Mouse (Mus musculus): ENCODE data around the gene Gm37240. TPM values are rescaled to one million over a fixed set of nuclear protein-coding genes. Genes with fewer than 3 reads are reported as not detected.
A peak's percentile ranks its signal among the peaks of the same experiment; 100 is the strongest.
"Not testable (repeated sequence)": the region's sequence is repeated elsewhere in the genome, so short reads cannot be mapped to it uniquely, and the experiment has no call there.

Gene Gm37240
- polyA plus RNA-seq, 1 experiment: 0.91 TPM

DNA sequence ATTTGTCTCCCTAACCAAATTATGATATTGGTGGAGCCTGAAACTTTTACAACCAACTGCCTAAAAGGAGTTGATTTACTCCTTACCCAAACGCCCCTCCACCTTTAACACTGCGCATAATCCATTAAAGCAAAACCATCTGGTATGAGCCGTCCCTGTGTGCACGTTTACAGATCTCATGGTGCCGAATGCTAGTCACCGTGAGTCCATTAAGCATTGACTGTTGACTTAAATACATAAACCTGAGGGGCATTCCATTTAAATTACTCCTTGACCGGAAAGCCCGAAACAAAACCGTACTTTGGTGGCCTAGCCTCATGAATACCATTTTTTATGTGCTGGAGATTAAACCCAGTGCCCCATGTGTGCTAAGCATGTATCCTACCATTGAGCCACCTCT lies 40.0 kb upstream of the Gm37240 start:
- H3K4me1 ChIP-seq (ENCODE audit: control insufficient read depth, insufficient read depth, low read length): no peaks in the 10 kb centered on the region
- no peak overlapping the region for H3K9ac ChIP-seq (ENCODE audit: low read depth, poor library complexity, severe bottlenecking)
- H3K27ac ChIP-seq (ENCODE audit: insufficient read depth, low read length): no peak overlapping the region
- no peaks in the 10 kb centered on the region for H3K9me3 ChIP-seq (replicated peaks; ENCODE audit: control insufficient read depth, insufficient read depth, low read length, poor library complexity, severe bottlenecking)
- H3K4me3 ChIP-seq (ENCODE audit: low read depth, low read length): no peak overlapping the region
- TF ChIP-seq EP300 (IDR thresholded peaks at IDR 0.05; ENCODE audit: insufficient read depth, low read depth, low read length): no peak
- no peak for TF ChIP-seq POLR2A (IDR thresholded peaks at IDR 0.05; ENCODE audit: insufficient read depth, low read length)
- TF ChIP-seq CTCF (IDR thresholded peaks at IDR 0.05; ENCODE audit: low read depth, low read length): no peak
- H3K36me3 ChIP-seq (ENCODE audit: control insufficient read depth, insufficient read depth, low read length, poor library complexity, severe bottlenecking): no peaks in the 10 kb centered on the region
- no peaks in the 10 kb centered on the region for H3K27me3 ChIP-seq (ENCODE audit: control insufficient read depth, insufficient read depth, low read length, poor library complexity, severe bottlenecking)

DNA sequence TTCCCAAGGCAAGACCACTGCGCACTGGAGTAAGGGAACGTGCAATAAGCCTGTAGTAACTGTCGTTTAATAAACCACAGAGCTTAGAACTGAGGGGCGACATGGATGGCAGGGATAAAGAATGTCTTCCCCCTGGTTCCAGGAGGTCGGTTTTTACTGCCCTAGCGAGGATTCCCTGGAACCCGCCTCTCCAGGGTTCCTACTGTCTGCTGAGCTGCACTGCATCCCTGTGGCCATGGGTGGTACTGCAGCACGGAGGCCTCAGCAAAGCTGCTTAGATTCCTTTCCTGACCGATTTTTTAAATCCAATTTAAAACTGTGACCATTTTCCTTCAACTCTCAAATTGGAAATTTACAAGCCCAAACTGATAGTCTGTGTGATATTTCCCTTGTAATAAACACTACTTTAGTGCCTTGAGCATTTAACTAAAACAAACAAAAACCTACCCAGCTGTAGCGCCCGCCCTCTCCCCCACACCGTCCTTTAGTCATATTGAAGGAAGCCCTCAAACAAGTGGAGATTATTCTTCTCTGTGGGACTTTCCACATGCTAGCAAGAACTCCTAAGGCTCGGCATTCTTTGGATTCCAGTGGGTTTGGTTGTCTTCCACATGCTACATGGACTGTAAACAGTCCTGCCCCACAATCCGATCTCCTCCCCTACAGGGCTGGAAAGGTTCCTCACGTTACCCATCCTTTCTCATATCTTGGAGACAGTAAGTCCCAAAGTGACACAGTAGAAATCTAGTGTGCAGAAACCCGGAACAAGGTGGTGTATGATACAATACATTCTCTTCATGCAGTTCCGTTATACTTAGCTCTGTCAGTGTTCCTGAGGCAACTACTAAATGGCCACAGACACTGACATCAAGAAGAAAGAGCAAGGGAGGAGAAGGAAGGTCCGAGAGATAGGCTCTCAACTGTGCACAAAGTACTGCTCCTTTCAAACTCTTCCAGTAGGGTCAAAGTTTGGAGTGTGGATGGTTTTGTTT lies 36.9 kb upstream of the Gm37240 start:
- TF ChIP-seq POLR2A (IDR thresholded peaks at IDR 0.05; ENCODE audit: insufficient read depth, low read length) (no peak), CTCF (IDR thresholded peaks at IDR 0.05; ENCODE audit: low read depth, low read length) (peak; percentile 87)
- Histone ChIP-seq H3K9me3 (replicated peaks; ENCODE audit: control insufficient read depth, insufficient read depth, low read length, poor library complexity, severe bottlenecking) (no peaks in the 10 kb centered on the region), H3K27ac (ENCODE audit: insufficient read depth, low read length) (no peak overlapping the region), H3K4me1 (ENCODE audit: control insufficient read depth, insufficient read depth, low read length) (no peaks in the 10 kb centered on the region), H3K4me3 (ENCODE audit: low read depth, low read length) (no peak overlapping the region), H3K27me3 (ENCODE audit: control insufficient read depth, insufficient read depth, low read length, poor library complexity, severe bottlenecking) (no peaks in the 10 kb centered on the region), H3K9ac (ENCODE audit: low read depth, poor library complexity, severe bottlenecking) (no peak overlapping the region), H3K36me3 (ENCODE audit: control insufficient read depth, insufficient read depth, low read length, poor library complexity, severe bottlenecking) (no peaks in the 10 kb centered on the region)

DNA sequence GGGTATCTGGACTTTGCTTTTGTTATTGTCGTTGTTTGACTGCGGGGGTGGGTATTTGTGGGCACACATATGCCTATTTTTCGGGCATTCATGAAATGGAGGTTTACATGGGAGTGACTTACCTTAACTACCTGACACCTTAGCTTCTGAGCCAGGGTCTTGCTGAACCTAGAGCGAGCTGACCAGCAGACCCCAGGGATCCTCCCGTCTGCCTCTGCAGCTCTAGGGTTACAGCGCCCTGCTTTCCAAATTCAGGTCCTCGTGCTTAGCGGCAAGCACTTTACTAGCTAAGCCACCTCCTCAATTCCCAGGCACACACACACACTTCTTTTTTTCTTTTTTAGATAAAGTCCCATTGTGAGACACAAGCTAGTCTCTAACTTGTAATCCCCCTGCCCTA lies 36.0 kb upstream of the Gm37240 start:
- Histone ChIP-seq H3K27ac (ENCODE audit: insufficient read depth, low read length) (no peak overlapping the region), H3K36me3 (ENCODE audit: control insufficient read depth, insufficient read depth, low read length, poor library complexity, severe bottlenecking) (no peaks in the 10 kb centered on the region), H3K4me1 (ENCODE audit: control insufficient read depth, insufficient read depth, low read length) (no peaks in the 10 kb centered on the region), H3K4me3 (ENCODE audit: low read depth, low read length) (no peak overlapping the region), H3K27me3 (ENCODE audit: control insufficient read depth, insufficient read depth, low read length, poor library complexity, severe bottlenecking) (no peaks in the 10 kb centered on the region), H3K9ac (ENCODE audit: low read depth, poor library complexity, severe bottlenecking) (no peak overlapping the region), H3K9me3 (replicated peaks; ENCODE audit: control insufficient read depth, insufficient read depth, low read length, poor library complexity, severe bottlenecking) (no peaks in the 10 kb centered on the region)
- TF ChIP-seq EP300 (IDR thresholded peaks at IDR 0.05; ENCODE audit: insufficient read depth, low read depth, low read length): no peak
- no peak for TF ChIP-seq POLR2A (IDR thresholded peaks at IDR 0.05; ENCODE audit: insufficient read depth, low read length)
- TF ChIP-seq CTCF (IDR thresholded peaks at IDR 0.05; ENCODE audit: low read depth, low read length): no peak

DNA sequence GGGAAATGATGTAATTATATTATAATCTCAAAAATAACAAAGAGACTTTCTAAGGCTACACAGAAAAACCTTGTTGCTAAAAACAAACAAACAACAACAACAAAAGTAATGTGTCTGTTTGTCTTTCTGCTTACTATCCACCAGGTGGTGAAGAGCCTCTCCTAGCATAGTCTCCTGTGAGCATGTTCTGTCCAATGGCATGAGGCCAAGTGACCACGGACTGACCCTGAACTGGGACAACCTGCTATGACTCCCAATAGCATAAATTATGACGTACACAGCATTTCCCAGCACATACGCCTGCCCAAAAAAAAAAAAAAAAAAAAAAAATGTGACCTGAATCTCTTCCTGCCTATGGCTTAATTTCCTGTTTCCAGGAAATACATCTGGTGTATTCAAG lies 35.0 kb upstream of the Gm37240 start:
- H3K4me1 ChIP-seq (ENCODE audit: control insufficient read depth, insufficient read depth, low read length): no peaks in the 10 kb centered on the region

DNA sequence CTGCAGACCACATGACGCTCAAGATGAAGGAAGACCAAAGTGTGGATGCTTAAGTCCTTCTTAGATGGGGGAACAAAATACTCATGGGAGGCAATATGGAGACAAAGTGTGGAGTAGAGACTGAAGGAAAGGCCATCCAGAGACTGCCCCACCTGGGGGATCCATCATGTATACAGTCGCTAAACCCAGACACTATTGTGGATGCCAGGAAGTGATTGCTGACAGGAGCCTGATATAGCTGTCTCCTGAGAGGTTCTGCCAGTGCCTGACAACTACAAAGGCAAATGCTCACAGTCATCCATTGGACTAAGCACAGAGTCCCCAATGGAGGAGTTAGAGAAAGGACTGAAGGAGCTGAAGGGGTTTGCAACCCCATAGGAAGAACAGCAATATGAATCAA lies 33.4 kb upstream of the Gm37240 start:
- H3K4me3 ChIP-seq (ENCODE audit: low read depth, low read length); H3K27ac ChIP-seq (ENCODE audit: insufficient read depth, low read length); H3K9ac ChIP-seq (ENCODE audit: low read depth, poor library complexity, severe bottlenecking); H3K27me3 ChIP-seq (ENCODE audit: control insufficient read depth, insufficient read depth, low read length, poor library complexity, severe bottlenecking); H3K36me3 ChIP-seq (ENCODE audit: control insufficient read depth, insufficient read depth, low read length, poor library complexity, severe bottlenecking); H3K9me3 ChIP-seq (replicated peaks; ENCODE audit: control insufficient read depth, insufficient read depth, low read length, poor library complexity, severe bottlenecking); H3K4me1 ChIP-seq (ENCODE audit: control insufficient read depth, insufficient read depth, low read length): not testable (repeated sequence)

More for the DNA sequence above, 35.0 kb upstream of the Gm37240 start:
- H3K27me3 ChIP-seq (ENCODE audit: control insufficient read depth, insufficient read depth, low read length, poor library complexity, severe bottlenecking): no peaks in the 10 kb centered on the region
- TF ChIP-seq CTCF (IDR thresholded peaks at IDR 0.05; ENCODE audit: low read depth, low read length): no peak
- TF ChIP-seq POLR2A (IDR thresholded peaks at IDR 0.05; ENCODE audit: insufficient read depth, low read length): no peak
- TF ChIP-seq EP300 (IDR thresholded peaks at IDR 0.05; ENCODE audit: insufficient read depth, low read depth, low read length): no peak
- H3K9me3 ChIP-seq (replicated peaks; ENCODE audit: control insufficient read depth, insufficient read depth, low read length, poor library complexity, severe bottlenecking): no peaks in the 10 kb centered on the region
- H3K36me3 ChIP-seq (ENCODE audit: control insufficient read depth, insufficient read depth, low read length, poor library complexity, severe bottlenecking): no peaks in the 10 kb centered on the region
- no peak overlapping the region for H3K4me3 ChIP-seq (ENCODE audit: low read depth, low read length)
- no peak overlapping the region for H3K27ac ChIP-seq (ENCODE audit: insufficient read depth, low read length)
- H3K9ac ChIP-seq (ENCODE audit: low read depth, poor library complexity, severe bottlenecking): no peak overlapping the region

DNA sequence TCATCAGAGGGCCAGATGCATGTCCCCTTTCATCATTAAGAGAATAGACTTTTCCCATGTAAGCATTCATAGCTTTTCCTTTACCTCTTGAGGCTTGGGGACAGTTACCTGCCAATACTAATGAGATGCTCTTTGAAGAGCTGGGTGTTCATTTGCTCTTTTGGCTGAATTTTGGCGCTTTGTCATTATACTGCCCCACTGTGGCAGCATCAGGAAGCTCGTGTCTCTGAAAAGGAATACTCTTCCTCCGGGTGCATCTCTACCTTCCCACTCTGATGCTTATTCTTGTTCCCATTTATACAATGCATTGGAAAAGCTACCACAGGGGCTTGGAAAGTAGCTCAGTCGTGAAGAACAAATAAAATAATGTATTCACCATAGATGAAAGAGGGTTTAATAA lies 30.3 kb upstream of the Gm37240 start:
- Histone ChIP-seq H3K4me3 (ENCODE audit: low read depth, low read length) (no peak overlapping the region), H3K9ac (ENCODE audit: low read depth, poor library complexity, severe bottlenecking) (no peak overlapping the region), H3K27ac (ENCODE audit: insufficient read depth, low read length) (no peak overlapping the region), H3K9me3 (replicated peaks; ENCODE audit: control insufficient read depth, insufficient read depth, low read length, poor library complexity, severe bottlenecking) (no peaks in the 10 kb centered on the region), H3K4me1 (ENCODE audit: control insufficient read depth, insufficient read depth, low read length) (no peaks in the 10 kb centered on the region), H3K27me3 (ENCODE audit: control insufficient read depth, insufficient read depth, low read length, poor library complexity, severe bottlenecking) (no peaks in the 10 kb centered on the region), H3K36me3 (ENCODE audit: control insufficient read depth, insufficient read depth, low read length, poor library complexity, severe bottlenecking) (no peaks in the 10 kb centered on the region)
- peak; percentile 1 for TF ChIP-seq CTCF (IDR thresholded peaks at IDR 0.05; ENCODE audit: low read depth, low read length)
- no peak for TF ChIP-seq POLR2A (IDR thresholded peaks at IDR 0.05; ENCODE audit: insufficient read depth, low read length)

Measured in ES-Bruce4 (cell line).